Mouse (Mus musculus) thymus, adult 18-20 months (tissue): Measurements from ENCODE around the gene Gse1.

Experiments
- DNase-seq, 2 experiments: peaks; one replicate each; pipeline ENCODE4 v3.0.0; 2022; ENCODE audit warnings: mixed read lengths in 2 of 2

Gene Gse1

GRCm38 (mm10) chr8:120538397-120539240 lies 310.4 kb downstream of the Gse1 start:
- DNase-seq, result peak; percentile 90 to 93

GRCm38 (mm10) chr8:120539381-120539774 lies 311.1 kb downstream of the Gse1 start:
- peak; percentile 60 to 66 for DNase-seq

- DNase-seq, result no peak
Measured at GRCm38 (mm10) chr8:120539775-120540625, 311.7 kb downstream of the Gse1 start.

- DNase-seq, result no peak
Measured at GRCm38 (mm10) chr8:120542995-120543394, 314.7 kb downstream of the Gse1 start.

GRCm38 (mm10) chr8:120543416-120544055 lies 315.3 kb downstream of the Gse1 start:
- DNase-seq, result peak; percentile 64 to 81

- peak in 1 of 2 experiments; percentile 67 for DNase-seq
Measured at GRCm38 (mm10) chr8:120544155-120544554, 315.9 kb downstream of the Gse1 start.

GRCm38 (mm10) chr8:120547562-120547961 lies 319.3 kb downstream of the Gse1 start:
- DNase-seq, result no peak

- no peak for DNase-seq
Measured at GRCm38 (mm10) chr8:120548313-120548761, 320.1 kb downstream of the Gse1 start.

- no peak for DNase-seq
Measured at GRCm38 (mm10) chr8:120549321-120549921, 321.2 kb downstream of the Gse1 start.

- DNase-seq, result no peak
Measured at GRCm38 (mm10) chr8:120549922-120550321, 321.7 kb downstream of the Gse1 start.

GRCm38 (mm10) chr8:120550430-120550829 lies 322.2 kb downstream of the Gse1 start:
- DNase-seq, result no peak

GRCm38 (mm10) chr8:120550937-120551676 lies 322.9 kb downstream of the Gse1 start:
- DNase-seq, result peak in 1 of 2 experiments; percentile 19

- DNase-seq, result no peak
Measured at GRCm38 (mm10) chr8:120551677-120551980, 323.4 kb downstream of the Gse1 start.

GRCm38 (mm10) chr8:120552509-120552908 lies 324.3 kb downstream of the Gse1 start:
- no peak for DNase-seq

GRCm38 (mm10) chr8:120553441-120554123 lies 325.3 kb downstream of the Gse1 start:
- peak; percentile 60 to 70 for DNase-seq

- no peak for DNase-seq
Measured at GRCm38 (mm10) chr8:120554466-120555039, 326.3 kb downstream of the Gse1 start.

- DNase-seq, result no peak
Measured at GRCm38 (mm10) chr8:120556198-120556892, 328.1 kb downstream of the Gse1 start.

GRCm38 (mm10) chr8:120557170-120557965 lies 329.1 kb downstream of the Gse1 start:
- no peak for DNase-seq

- no peak for DNase-seq
Measured at GRCm38 (mm10) chr8:120558162-120558561, 329.9 kb downstream of the Gse1 start.

GRCm38 (mm10) chr8:120559654-120560053 lies 331.4 kb downstream of the Gse1 start:
- DNase-seq, result no peak
